Mouse (Mus musculus) hindbrain, postnatal 0 days (tissue): Measurements from ENCODE around the gene Nphp1. TPM values are rescaled to one million over a fixed set of nuclear protein-coding genes. Genes with fewer than 3 reads are reported as not detected.

Experiments used
- ATAC-seq: fragments of 200-750 bp; cut with Nextera tagmentation; 2 replicates; pipeline ENCODE4 v1.8.0; 2017; ENCODE audit warnings: mild to moderate bottlenecking, moderate TSS enrichment, moderate library complexity
- DNase-seq: peaks from one replicate; pipeline ENCODE4 v3.0.0-alpha.2; 2015; ENCODE audit warnings: low spot score
- H3K27ac ChIP-seq: fragments of 300-500 bp; sonication (generic); 2 replicates; pipeline ENCODE4 v1.5.1; 2014; ENCODE audit warnings: mild to moderate bottlenecking
- H3K27me3 ChIP-seq: fragments of 300-500 bp; sonication (generic); 2 replicates; pipeline ENCODE4 v1.6.1; 2014; ENCODE audit warnings: low read length, mixed read lengths; ENCODE audit not compliant: insufficient read depth
- H3K36me3 ChIP-seq: fragments of 300-500 bp; sonication (generic); 2 replicates; pipeline ENCODE4 v1.6.1; 2014; ENCODE audit warnings: low read length, mixed read lengths; ENCODE audit not compliant: insufficient read depth
- H3K4me1 ChIP-seq: fragments of 300-500 bp; sonication (generic); 2 replicates; pipeline ENCODE4 v1.6.1; 2014; ENCODE audit warnings: antibody characterized with exemption, low read length, mixed read lengths; ENCODE audit not compliant: insufficient read depth
- H3K4me2 ChIP-seq: fragments of 300-500 bp; sonication (generic); 2 replicates; pipeline ENCODE4 v1.6.1; 2014; ENCODE audit warnings: low read depth, mild to moderate bottlenecking, low read length, moderate library complexity, mixed read lengths
- H3K4me3 ChIP-seq: fragments of 300-500 bp; sonication (generic); 2 replicates; pipeline ENCODE4 v1.5.1; 2014; ENCODE audit warnings: low read length
- H3K9ac ChIP-seq: fragments of 300-500 bp; sonication (generic); replicated peaks from 2 replicates; pipeline ENCODE4 v1.6.1; 2014; ENCODE audit warnings: mild to moderate bottlenecking, low read length, moderate library complexity, mixed read lengths
- H3K9me3 ChIP-seq: fragments of 300-500 bp; sonication (generic); 2 replicates; pipeline ENCODE4 v1.6.1; 2016; ENCODE audit warnings: low read length, mixed read lengths
- CTCF ChIP-seq: IDR thresholded peaks from 2 replicates; pipeline ENCODE4 v1.5.1; 2016; ENCODE audit warnings: antibody characterized with exemption, control low read depth, low read depth
- WGBS: fragments of 180-500 bp; shearing (Covaris S2); extraction: QIAGEN DNeasy Blood & Tissue Kit; methylation state at CpG from one replicate; pipeline ENCODE4 v1.1.7; 2014; 5-methylcytosine and 5-hydroxymethylcytosine counted together
- polyA plus RNA-seq: library from polyadenylated mRNA; unstranded; fragments of >200 nt; fragmentation: Nextera tagmentation; extraction: Ambion mirVana; gene quantifications from 2 replicates; pipeline ENCODE4 v1.2.1, GENCODE M21; 2015
- total RNA-seq: library from RNA; depleted of rRNA; stranded (reverse); fragments of >200 nt; gene quantifications from 2 replicates; pipeline ENCODE4 v1.2.3, GENCODE M21; 2014

Gene Nphp1
- total and polyA plus RNA-seq, 2 experiments from 2014 or later = 11.0 to 17.3 TPM

DNA sequence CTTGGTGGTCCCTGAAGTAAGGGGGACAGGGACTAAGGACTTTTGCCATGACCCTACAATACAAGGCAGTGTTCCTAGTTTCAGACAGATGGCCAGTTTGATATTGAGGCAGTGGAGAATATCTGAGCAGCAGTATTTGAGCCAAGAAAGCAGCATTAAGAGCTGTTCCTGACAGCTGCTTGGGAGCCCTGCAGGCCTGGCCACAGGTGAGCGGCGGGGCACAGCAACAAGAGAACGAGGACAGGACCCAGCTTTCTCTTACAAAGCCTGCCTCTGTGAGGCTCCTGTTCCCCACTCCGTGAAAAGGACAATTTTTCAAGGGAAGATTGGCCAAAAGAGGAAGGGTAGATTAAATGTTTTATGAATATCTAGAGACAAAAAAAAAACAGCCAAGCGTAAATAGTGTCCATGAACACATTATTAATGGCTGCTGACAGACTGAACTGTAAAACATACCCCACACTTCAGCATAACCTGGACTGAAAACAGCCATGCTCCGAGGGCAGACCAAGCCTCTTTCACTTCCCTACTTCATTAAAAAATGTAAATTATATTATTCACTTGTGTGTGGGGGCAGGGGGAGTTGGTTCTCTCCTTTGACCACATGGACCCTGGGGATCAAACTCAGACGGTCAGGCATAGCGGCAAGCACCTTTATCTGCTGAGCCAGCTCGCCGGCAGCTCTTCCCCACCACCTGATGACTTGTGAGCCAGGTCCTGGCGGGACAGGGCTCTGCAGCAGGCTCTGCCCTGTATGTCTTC is 36.7 kb downstream of the Nphp1 start:
- H3K9me3 ChIP-seq = no peaks in the 10 kb centered on the region
- no peaks in the 10 kb centered on the region for H3K27me3 ChIP-seq
- H3K27ac ChIP-seq = no peak overlapping the region
- H3K9ac ChIP-seq = no peak overlapping the region
- no peak for TF ChIP-seq CTCF
- peak; percentile 9 for DNase-seq
- no peaks in the 10 kb centered on the region for H3K4me1 ChIP-seq
- H3K4me3 ChIP-seq = no peak overlapping the region
- peaks cover 4% of the 10 kb centered on the region; the same call in 1 of the 2 replicates for H3K36me3 ChIP-seq
- H3K4me2 ChIP-seq = no peak overlapping the region
- peak; percentile 51; the same call in 1 of the 2 replicates for ATAC-seq
- 74% methylated on average over 11 of the region's 11 CpGs for WGBS

DNA sequence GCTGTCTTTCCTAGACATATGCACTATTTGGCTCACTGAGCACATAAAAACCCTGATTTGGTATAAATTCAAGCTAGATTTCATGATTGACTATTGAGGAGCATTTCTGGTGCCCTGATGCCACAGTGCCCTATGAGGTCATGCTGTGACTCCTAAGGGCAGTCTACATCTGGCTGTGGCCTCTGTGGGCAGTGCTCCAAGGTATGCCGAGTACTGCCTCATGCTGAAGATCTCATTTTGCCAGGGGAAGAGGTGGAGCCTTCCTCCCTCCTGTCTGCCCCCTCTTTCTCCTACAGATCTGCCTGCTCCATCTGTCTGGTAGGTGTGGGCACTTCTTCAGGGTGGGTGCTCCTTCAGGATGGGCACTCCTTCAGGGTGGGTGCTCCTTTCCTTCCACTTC is 39.3 kb downstream of the Nphp1 start:
- 58% methylated on average over 1 of the region's 1 CpGs for WGBS

GRCm38 (mm10) chr2:127748316-127748715 is 40.4 kb downstream of the Nphp1 start:
- WGBS = 62% methylated on average over 7 of the region's 7 CpGs
- H3K9me3 ChIP-seq = no peaks in the 10 kb centered on the region
- H3K27me3 ChIP-seq = no peaks in the 10 kb centered on the region
- H3K4me3 ChIP-seq = no peak overlapping the region
- no peak overlapping the region for H3K9ac ChIP-seq
- no peaks in the 10 kb centered on the region; the same call in 1 of the 2 replicates for H3K36me3 ChIP-seq
- H3K4me2 ChIP-seq = no peak overlapping the region
- DNase-seq (no peak), ATAC-seq (no peak)
- no peak overlapping the region for H3K27ac ChIP-seq
- TF ChIP-seq CTCF = no peak
- no peaks in the 10 kb centered on the region for H3K4me1 ChIP-seq

More for the DNA sequence above, 39.3 kb downstream of the Nphp1 start:
- Histone ChIP-seq H3K4me1 (no peaks in the 10 kb centered on the region), H3K27ac (no peak overlapping the region), H3K36me3 (peaks cover 4% of the 10 kb centered on the region; the same call in 1 of the 2 replicates), H3K9ac (no peak overlapping the region), H3K4me2 (no peak overlapping the region), H3K4me3 (no peak overlapping the region), H3K27me3 (no peaks in the 10 kb centered on the region), H3K9me3 (no peaks in the 10 kb centered on the region)
- no peak for ATAC-seq
- no peak for DNase-seq
- no peak for TF ChIP-seq CTCF

GRCm38 (mm10) chr2:127742637-127743036 is 46.1 kb downstream of the Nphp1 start:
- Histone ChIP-seq H3K4me3 (no peak overlapping the region), H3K27ac (no peak overlapping the region), H3K4me2 (no peak overlapping the region), H3K36me3 (no peaks in the 10 kb centered on the region; the same call in 1 of the 2 replicates), H3K4me1 (no peaks in the 10 kb centered on the region), H3K27me3 (no peaks in the 10 kb centered on the region), H3K9me3 (no peaks in the 10 kb centered on the region), H3K9ac (no peak overlapping the region)
- 87% methylated on average over 3 of the region's 3 CpGs for WGBS
- DNase-seq = no peak
- no peak for ATAC-seq
- no peak for TF ChIP-seq CTCF

- Histone ChIP-seq H3K4me2 (no peak overlapping the region), H3K36me3 (no peaks in the 10 kb centered on the region), H3K4me3 (no peak overlapping the region), H3K27me3 (no peaks in the 10 kb centered on the region), H3K4me1 (no peaks in the 10 kb centered on the region), H3K9me3 (no peaks in the 10 kb centered on the region), H3K9ac (no peak overlapping the region), H3K27ac (no peak overlapping the region)
- no peak for ATAC-seq
- no peak for TF ChIP-seq CTCF
- no peak for DNase-seq
- 74% methylated on average over 9 of the region's 9 CpGs for WGBS
Observed at GRCm38 (mm10) chr2:127740756-127741519, 47.8 kb downstream of the Nphp1 start.

GRCm38 (mm10) chr2:127737885-127738284 is 50.8 kb downstream of the Nphp1 start:
- Histone ChIP-seq H3K9me3 (no peaks in the 10 kb centered on the region), H3K27ac (no peak overlapping the region), H3K36me3 (no peaks in the 10 kb centered on the region), H3K4me1 (no peaks in the 10 kb centered on the region), H3K9ac (no peak overlapping the region), H3K27me3 (no peaks in the 10 kb centered on the region), H3K4me3 (no peak overlapping the region), H3K4me2 (no peak overlapping the region)
- DNase-seq (no peak), ATAC-seq (no peak)
- 70% methylated on average over 3 of the region's 3 CpGs for WGBS
- TF ChIP-seq CTCF = no peak
